Mouse (Mus musculus) heart, embryonic 16.5 days (tissue): ENCODE measurements at regions not wholly inside any gene's neighbourhood (a gene's known extent, or its start where the extent isn't known, plus 50 kb on each side); places are given as distances from the start of the nearest gene placed in this dataset.
A peak's percentile ranks its signal among the peaks of the same experiment; 100 is the strongest.

Experiments
- ATAC-seq: fragments of 200-750 bp; cut with Nextera tagmentation; replicated peaks from 2 replicates; pipeline ENCODE4 v1.8.0; 2017; ENCODE audit warnings: moderate number of reproducible peaks; ENCODE audit not compliant: insufficient read depth, low FRiP score; ENCODE audit errors: extremely low read depth
- H3K27ac ChIP-seq: fragments of 300-500 bp; sonication (generic); 2 replicates; pipeline ENCODE4 v1.5.1; 2014; ENCODE audit warnings: mild to moderate bottlenecking, low read length, control low read depth, moderate library complexity
- H3K27me3 ChIP-seq: fragments of 300-500 bp; sonication (generic); 2 replicates; pipeline ENCODE4 v1.6.1; 2014; ENCODE audit warnings: low read length, mixed read lengths; ENCODE audit not compliant: control insufficient read depth, insufficient read depth
- H3K36me3 ChIP-seq: fragments of 300-500 bp; sonication (generic); 2 replicates; pipeline ENCODE4 v1.6.1; 2014; ENCODE audit not compliant: control insufficient read depth, insufficient read depth
- H3K4me1 ChIP-seq: fragments of 300-500 bp; sonication (generic); 2 replicates; pipeline ENCODE4 v1.6.1; 2014; ENCODE audit warnings: low read length, mixed read lengths; ENCODE audit not compliant: control insufficient read depth, insufficient read depth
- H3K4me2 ChIP-seq: fragments of 300-500 bp; sonication (generic); 2 replicates; pipeline ENCODE4 v1.6.1; 2014; ENCODE audit warnings: low read depth, mild to moderate bottlenecking, control low read depth, low read length
- H3K4me3 ChIP-seq: fragments of 300-500 bp; sonication (generic); 2 replicates; pipeline ENCODE4 v1.5.1; 2014; ENCODE audit warnings: mild to moderate bottlenecking, control low read depth, low read length
- H3K9ac ChIP-seq: fragments of 300-500 bp; sonication (generic); 2 replicates; pipeline ENCODE4 v1.6.1; 2014; ENCODE audit warnings: low read length, control low read depth
- H3K9me3 ChIP-seq: fragments of 300-500 bp; sonication (generic); replicated peaks from 2 replicates; pipeline ENCODE4 v1.6.1; 2016; ENCODE audit warnings: low read length; ENCODE audit not compliant: control insufficient read depth
- WGBS: fragments of 180-500 bp; shearing (Covaris S2); extraction: QIAGEN DNeasy Blood & Tissue Kit; methylation state at CpG from one replicate; pipeline ENCODE4 v1.1.7; 2014; 5-methylcytosine and 5-hydroxymethylcytosine counted together

GRCm38 (mm10) chr2:128334143-128334470 lies 208.3 kb downstream of the Bcl2l11 start:
- H3K9ac ChIP-seq = no peak overlapping the region
- H3K4me2 ChIP-seq = no peak overlapping the region
- peaks cover 30% of the 10 kb centered on the region for H3K4me1 ChIP-seq
- ATAC-seq = no peak
- no peak overlapping the region for H3K4me3 ChIP-seq
- H3K36me3 ChIP-seq = no peaks in the 10 kb centered on the region
- no peaks in the 10 kb centered on the region for H3K27me3 ChIP-seq
- WGBS = 50% methylated on average over 2 of the region's 2 CpGs
- peak overlapping the region; percentile 64 for H3K27ac ChIP-seq
- no peaks in the 10 kb centered on the region for H3K9me3 ChIP-seq

DNA sequence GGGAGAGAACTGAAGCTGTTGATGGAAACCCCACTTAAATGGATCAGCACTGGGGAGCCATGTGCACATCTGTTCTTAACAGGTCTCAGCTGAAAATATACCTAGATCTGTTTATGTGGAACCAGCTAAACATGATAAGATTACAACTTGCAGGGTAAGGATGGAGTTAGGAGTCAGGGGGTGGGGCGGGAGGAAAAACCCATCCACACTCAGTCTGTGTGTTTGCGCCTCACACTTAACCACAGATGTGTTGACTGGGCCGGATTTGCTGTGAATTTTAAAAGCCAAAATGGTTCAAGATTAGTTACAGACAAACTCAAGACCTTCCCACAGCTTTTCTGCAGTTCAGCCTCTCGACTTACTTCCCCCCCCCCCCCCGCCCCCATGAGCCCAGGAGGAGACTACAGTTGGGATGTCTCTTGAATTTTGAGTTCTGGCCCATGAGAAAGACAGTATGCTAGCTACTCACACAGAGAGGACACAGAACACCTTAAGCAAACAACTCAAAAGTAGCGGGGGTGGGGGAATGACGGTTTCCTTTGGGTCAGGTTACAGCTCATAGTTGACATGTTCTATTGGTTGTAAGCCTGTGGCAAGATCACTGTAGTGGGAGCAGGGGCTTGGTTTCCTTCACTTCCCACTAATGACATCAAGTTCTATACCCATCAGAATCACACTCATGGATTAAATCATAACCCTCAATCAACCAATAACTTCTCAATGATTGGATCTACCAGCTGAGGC lies 209.1 kb downstream of the Bcl2l11 start:
- no peak overlapping the region; the same call in none of the 2 replicates for H3K27ac ChIP-seq

GRCm38 (mm10) chr2:128337192-128337591 lies 211.4 kb downstream of the Bcl2l11 start:
- Histone ChIP-seq H3K27ac (no peak overlapping the region), H3K27me3 (no peaks in the 10 kb centered on the region), H3K4me3 (no peak overlapping the region), H3K4me1 (peaks cover 45% of the 10 kb centered on the region), H3K9ac (no peak overlapping the region), H3K36me3 (no peaks in the 10 kb centered on the region), H3K9me3 (no peaks in the 10 kb centered on the region), H3K4me2 (no peak overlapping the region)
- ATAC-seq = no peak

More for the DNA sequence above, 209.1 kb downstream of the Bcl2l11 start:
- Histone ChIP-seq H3K9ac (no peak overlapping the region), H3K27me3 (no peaks in the 10 kb centered on the region), H3K4me1 (peaks cover 38% of the 10 kb centered on the region), H3K9me3 (no peaks in the 10 kb centered on the region), H3K4me3 (no peak overlapping the region), H3K36me3 (no peaks in the 10 kb centered on the region), H3K4me2 (no peak overlapping the region)
- 52% methylated on average over 7 of the region's 7 CpGs for WGBS
- ATAC-seq = no peak

DNA sequence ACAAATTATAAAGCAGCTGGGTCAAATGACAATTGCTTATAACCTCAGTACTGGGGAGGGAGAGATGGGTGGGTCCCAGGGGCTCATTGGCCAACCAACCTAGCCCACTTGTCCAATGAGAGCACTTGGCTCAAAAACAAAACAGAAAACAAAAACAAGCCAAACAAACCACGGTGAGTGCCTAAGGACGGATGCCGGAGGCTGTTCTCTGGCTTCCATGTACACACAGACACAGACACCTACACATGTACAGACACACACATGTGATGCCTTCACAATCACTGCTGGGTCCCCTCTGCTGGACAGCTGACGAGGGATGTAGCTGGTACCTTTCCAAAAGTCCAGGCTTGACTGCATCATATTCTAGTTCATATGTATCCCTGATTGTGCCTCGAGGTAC lies 212.0 kb downstream of the Bcl2l11 start:
- H3K27me3 ChIP-seq = no peaks in the 10 kb centered on the region
- no peaks in the 10 kb centered on the region for H3K9me3 ChIP-seq
- no peaks in the 10 kb centered on the region for H3K36me3 ChIP-seq
- no peak overlapping the region for H3K4me3 ChIP-seq
- no peak overlapping the region for H3K4me2 ChIP-seq
- H3K4me1 ChIP-seq = peaks cover 45% of the 10 kb centered on the region
- ATAC-seq = no peak
- H3K27ac ChIP-seq = 0 out of 2 replicates have a peak overlapping the region, but pooled peaks have one; percentile 84
- H3K9ac ChIP-seq = no peak overlapping the region
- WGBS = 89% methylated on average over 5 of the region's 5 CpGs

GRCm38 (mm10) chr2:128338474-128338873 lies 212.6 kb downstream of the Bcl2l11 start:
- peaks cover 44% of the 10 kb centered on the region for H3K4me1 ChIP-seq
- H3K36me3 ChIP-seq = no peaks in the 10 kb centered on the region
- 37% methylated on average over 4 of the region's 4 CpGs for WGBS
- peak overlapping the region; percentile 1; the same call in 1 of the 2 replicates for H3K4me2 ChIP-seq
- no peak overlapping the region for H3K9ac ChIP-seq
- no peaks in the 10 kb centered on the region for H3K9me3 ChIP-seq
- peak overlapping the region; percentile 84 for H3K27ac ChIP-seq
- no peaks in the 10 kb centered on the region for H3K27me3 ChIP-seq
- H3K4me3 ChIP-seq = no peak overlapping the region
- ATAC-seq = peak; percentile 56

DNA sequence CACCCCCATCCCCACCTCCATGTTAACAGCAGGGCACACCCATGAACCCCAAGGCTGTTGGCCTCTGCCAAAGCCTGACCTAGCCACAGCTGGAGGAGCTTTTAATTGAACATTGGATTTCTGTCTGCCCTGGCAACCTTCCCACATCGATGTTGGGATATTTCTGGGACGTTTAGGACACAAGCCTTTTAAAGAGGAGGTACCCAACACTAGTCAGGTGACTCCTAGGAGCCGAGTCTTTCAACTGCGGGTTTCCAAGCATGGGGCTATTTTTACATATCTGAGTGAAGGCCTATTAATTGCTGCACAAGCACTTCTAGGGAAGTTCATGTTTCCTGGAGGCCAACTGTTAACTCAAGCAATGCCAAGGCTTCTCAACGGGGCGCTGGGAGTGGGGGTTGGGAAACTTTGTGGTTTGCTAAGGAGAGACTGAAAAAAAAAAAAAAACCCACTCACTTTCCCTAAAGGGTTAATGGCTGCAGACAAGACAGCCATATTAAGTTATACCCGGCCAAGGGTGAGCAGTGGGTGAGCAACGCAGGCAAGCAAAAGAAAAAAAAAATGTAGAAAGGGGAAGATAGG lies 213.3 kb downstream of the Bcl2l11 start:
- ATAC-seq = peak; percentile 73
- Histone ChIP-seq H3K4me1 (peaks cover 37% of the 10 kb centered on the region), H3K36me3 (no peaks in the 10 kb centered on the region), H3K9ac (peak overlapping the region; percentile 1; the same call in 1 of the 2 replicates), H3K27me3 (no peaks in the 10 kb centered on the region), H3K4me2 (peak overlapping the region; percentile 1), H3K4me3 (no peak overlapping the region), H3K27ac (peak overlapping the region; percentile 84), H3K9me3 (no peaks in the 10 kb centered on the region)
- WGBS = 4% methylated on average over 8 of the region's 8 CpGs

DNA sequence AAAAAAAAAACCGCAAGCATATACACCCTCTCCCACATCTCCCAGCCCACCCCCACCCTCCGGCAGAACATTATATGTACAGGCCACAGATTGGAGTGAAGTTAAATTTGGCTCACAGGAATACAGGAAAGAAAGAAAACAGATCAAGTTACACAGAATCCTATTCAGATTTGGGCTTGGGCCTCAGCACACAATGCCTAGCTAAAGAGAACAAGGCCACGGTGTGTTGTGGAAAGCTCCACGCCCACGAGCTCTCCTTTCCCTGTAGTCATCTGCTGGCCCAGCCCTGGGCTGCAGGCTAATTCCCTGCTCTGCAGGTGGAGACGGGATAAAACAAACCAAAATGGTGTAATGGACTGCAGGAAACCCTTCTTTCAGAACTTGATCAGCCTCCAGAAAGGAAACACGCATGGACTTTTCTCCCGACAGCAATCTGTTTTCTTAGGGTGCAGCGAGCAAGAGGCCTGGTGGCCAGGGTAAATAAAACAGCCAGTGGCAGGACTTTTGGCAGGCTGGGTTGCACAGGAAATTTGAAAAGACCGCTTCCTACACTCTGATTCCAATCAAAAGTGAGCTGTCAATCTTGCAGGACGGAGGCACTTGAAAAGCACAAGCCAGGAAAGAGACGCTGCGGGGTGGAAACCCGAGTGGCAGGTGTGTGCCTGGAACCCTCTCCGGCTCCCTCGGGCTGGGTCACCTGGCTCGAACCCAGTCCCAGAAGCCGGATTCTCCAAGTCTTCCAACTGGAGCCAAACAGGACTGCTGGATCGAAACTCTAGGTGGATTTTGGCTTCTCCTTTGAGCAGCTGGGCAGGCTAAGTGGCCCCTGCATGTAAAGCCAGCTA lies 214.0 kb downstream of the Bcl2l11 start:
- H3K36me3 ChIP-seq = no peaks in the 10 kb centered on the region
- 30% methylated on average over 19 of the region's 19 CpGs for WGBS
- H3K4me2 ChIP-seq = peak overlapping the region; percentile 17
- H3K9me3 ChIP-seq = no peaks in the 10 kb centered on the region
- H3K27me3 ChIP-seq = no peaks in the 10 kb centered on the region
- H3K4me3 ChIP-seq = no peak overlapping the region
- H3K9ac ChIP-seq = peak overlapping the region; percentile 37
- H3K27ac ChIP-seq = peak overlapping the region; percentile 84
- ATAC-seq = no peak; the same call in 1 of the 2 replicates
- peaks cover 30% of the 10 kb centered on the region for H3K4me1 ChIP-seq

GRCm38 (mm10) chr2:128340631-128341240 lies 214.9 kb downstream of the Bcl2l11 start:
- no peak overlapping the region for H3K4me3 ChIP-seq
- no peaks in the 10 kb centered on the region for H3K36me3 ChIP-seq
- ATAC-seq = no peak
- H3K4me2 ChIP-seq = no peak overlapping the region
- no peaks in the 10 kb centered on the region for H3K9me3 ChIP-seq
- 90% methylated on average over 5 of the region's 5 CpGs for whole genome bisulfite sequencing
- H3K4me1 ChIP-seq = peaks cover 27% of the 10 kb centered on the region
- H3K27ac ChIP-seq = peak overlapping the region; percentile 84; the same call in 1 of the 2 replicates
- H3K9ac ChIP-seq = peak overlapping the region; percentile 37
- no peaks in the 10 kb centered on the region for H3K27me3 ChIP-seq
